Mouse (Mus musculus) mouse trophoblast stem cell (cell line): ENCODE results near the gene Eps8.

ENCODE experiments used
- in situ Hi-C, 2 experiments: fragments of 300-500 bp; cut with MseI, MboI; formaldehyde crosslinking; loops; 2 replicates in 1 of 2; 3 replicates in 1 of 2; pipeline ENCODE4 v1.15.1; 2025

Eps8 gene

DNA sequence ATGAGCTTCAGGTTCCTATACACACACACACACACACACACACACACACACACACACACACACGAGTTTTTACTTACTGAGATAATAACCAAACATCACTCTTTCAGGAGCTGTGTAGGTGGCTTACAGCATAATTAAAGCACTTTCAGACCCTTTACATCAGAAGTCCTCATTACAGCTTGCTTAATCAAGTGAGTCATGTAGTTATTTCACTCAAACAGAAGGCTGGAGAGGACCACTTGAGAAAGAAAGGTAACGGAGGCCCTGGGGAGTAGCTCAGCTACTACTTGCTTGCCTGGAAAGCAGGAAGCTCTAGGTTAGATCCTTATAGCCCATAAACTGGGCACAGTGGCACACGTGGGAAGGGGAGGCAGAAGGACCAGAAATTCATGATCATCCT is 13.0 kb upstream of the Eps8 start:
- in situ Hi-C loops: loop anchor here in 1 of 2 experiments (10.0 kb wide), 1 partner anchor 213 kb away; no protein-coding TSS in a partner anchor

DNA sequence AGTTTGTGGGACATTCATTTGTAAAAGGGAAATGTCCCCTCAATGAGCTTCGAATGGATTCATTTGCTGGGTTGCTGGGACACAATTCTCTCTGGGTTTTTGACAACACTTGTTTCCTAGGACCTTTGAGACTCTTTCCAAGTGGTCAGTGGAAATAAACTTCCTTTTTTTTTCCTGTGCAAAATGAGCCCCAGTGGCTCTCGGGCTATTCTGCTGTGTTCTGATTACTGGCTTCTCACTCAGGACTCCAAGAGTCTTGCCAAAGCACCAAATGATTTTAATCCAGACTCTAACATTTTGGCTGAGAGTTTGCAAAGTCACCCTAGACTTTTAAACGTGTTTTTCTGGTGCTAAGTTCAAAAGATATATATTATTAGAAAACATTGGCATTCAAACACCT is 10.3 kb upstream of the Eps8 start:
- in situ Hi-C loops: loop anchor here in 1 of 2 experiments (10.0 kb wide), 1 partner anchor 210 kb away; no protein-coding TSS in a partner anchor

DNA sequence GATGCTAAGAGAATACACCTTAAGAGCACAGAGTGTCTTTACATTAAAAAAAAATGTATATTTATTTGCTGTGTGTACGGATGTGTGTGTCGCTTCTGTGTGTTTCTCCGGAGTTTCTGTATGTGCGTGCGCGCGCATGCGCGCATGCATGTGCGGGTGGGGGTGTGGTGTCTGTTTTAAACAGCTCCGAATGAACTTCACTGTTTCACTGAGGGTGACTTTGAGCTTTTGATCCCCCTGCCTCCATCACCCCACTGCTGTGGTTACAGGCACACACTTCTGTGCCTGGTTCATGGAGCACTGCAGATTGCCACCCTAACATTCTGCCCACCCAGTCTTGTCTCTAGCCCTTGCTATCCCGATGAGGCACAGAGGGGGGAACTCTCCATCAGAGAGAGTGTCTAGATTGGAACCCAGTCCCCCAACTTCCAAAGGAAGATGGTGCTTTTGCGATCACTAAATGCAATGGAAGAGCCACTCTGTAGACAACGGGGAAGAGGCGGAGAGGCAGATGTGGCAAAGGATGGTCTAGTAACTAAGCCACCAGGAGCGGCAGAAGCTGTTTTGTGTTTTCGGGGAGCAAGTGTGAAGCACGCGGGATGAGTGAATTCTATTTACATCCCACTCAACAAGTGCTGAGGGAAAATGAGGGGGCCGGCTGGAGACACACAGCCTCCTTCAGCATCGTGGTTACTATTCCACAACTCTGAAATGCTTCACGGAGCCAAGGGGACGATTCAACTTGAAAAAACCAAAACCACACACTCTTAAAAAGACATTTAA is 7.1 kb upstream of the Eps8 start:
- in situ Hi-C loops: loop anchor here in 1 of 2 experiments (10.0 kb wide), 1 partner anchor 207 kb away; no protein-coding TSS in a partner anchor

DNA sequence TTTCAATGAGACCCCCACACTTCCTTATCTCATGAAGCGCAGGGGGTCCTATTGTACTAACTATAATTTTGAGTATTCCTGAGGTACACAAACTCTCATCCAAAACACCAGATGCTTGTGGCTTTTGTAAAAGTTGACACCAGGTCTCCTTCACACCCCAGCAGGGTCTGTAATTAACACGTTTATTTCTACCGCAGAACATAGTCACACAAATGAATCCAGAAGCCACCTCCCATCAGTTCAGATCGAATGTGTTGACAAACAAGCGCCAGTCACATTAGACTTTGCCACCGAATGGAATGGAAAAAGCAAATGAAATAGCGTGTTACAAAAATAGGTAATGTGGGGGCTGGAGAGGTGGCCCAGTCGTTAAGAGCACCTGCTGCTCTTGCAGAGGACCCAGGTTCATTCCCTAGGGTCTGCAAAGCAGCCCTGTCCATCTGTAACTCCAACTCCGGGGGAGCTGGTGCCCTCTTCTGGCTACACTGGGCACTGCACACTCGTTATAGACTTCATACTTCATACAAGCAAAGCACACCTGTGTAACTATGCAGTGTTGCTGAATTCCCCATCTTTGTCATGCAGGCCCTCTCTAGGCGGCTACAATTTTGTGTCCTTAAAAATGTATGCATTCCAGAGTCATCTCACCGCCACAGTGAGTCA is 3.9 kb upstream of the Eps8 start:
- in situ Hi-C loops: loop anchor here in 1 of 2 experiments (5.0 kb wide), 1 partner anchor 201 kb away; no protein-coding TSS in a partner anchor

DNA sequence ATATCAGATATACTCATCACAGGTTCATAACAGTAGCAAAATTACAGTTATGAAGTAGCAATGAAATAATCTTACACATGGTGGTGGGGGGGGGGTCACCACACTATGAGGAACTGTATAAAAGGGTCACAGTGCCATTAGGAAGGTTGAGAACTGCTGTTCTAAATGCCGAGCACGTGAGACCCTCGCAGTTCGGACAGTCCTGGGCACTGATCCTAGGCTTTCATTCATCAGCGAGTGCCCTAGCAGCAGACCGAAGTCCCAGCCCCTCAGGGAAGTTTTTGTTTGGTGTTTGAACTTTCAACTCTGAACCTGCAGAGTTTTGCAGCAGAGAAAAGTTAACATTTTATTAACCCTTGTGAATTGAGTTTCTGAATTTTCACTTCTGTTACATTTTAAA is 2.5 kb upstream of the Eps8 start:
- in situ Hi-C loops: loop anchor here in 1 of 2 experiments (5.0 kb wide), 1 partner anchor 200 kb away; no protein-coding TSS in a partner anchor

DNA sequence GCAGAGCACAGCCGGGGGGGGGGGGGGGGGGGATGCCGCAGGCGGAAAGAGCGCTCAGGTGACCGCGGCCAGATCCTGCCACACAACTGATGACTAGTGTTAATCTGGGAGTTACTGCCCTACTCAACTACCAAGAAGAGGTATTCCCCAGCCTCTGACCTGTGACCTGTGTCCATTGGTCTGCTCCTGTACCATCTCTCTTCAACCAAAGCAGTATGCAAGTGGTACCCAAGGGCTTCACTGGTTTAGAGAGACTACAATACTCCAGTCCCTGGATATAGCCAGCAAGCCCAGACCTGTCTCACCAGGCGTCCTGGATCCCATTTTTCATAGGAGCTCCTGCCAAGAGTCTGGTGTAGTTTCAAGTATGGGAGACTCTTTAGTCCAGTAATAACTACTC is 5.1 kb downstream of the Eps8 start:
- in situ Hi-C loops: no loop called here

DNA sequence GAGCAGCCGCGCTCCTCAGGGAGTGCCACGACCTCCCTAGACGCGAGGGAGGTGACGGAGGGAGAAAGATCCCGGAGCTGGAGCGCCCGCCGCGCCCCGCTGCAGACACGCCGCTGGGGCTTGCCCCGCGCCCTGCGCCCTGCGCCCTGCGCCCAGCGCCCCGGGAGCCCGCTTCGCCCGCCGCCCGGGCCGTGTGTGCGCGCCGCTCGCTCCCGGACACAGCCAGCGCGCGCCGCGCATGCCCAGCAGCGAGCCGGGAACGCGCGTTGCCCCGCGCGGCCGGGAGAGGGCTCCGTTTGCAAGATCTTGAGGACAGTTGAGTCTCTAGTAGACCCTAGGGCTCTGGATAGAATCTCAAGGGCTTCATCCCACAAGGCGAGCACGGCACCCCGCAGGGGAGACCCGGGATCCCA is 5.6 kb downstream of the Eps8 start:
- in situ Hi-C loops: no loop called here

DNA sequence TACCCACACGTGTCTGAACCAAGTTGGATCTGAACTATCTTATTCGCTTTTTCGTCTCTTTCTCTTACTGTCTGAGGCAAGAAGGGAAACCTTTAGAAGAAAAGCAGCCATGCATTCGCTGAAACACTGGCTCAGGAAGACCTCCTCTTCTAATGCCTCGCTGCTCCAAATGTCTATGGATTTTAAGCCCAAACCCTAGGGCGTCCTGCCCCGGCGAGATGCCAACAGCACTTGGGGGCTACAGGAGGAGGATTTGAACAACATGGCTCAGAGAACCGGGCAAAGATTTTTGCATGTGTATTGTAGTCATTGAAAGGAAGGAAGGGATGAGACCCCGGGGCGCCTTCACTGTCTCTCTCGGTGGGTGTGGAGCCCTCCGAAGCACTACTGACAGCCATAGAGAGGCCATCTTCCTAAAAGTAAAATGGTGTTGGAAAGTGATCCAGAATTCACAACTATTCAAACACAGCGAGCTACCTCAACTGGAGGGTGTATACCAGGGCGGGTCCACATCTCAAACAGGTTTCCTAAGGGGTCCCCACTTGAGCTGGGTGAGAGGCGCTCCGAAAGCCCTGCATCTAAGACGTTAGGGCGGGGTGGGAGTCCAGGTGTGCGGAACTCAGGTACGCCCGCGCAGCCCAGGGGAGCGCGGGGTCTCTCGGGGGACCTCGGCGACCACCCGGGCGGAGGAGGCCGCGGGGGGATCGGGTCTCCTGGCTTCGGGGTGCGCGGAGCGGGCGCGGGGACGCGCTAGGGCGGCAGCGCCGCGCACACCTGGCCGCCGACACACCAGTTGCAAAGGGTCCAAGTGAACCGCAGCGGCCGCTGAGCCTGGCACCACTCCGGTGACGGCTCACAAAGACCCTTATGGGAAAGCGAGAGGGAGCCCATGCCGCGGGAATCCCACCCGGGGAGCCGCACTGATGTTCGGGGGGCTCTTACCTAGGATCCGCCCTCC is 6.3 kb downstream of the Eps8 start:
- in situ Hi-C loops: no loop called here

DNA sequence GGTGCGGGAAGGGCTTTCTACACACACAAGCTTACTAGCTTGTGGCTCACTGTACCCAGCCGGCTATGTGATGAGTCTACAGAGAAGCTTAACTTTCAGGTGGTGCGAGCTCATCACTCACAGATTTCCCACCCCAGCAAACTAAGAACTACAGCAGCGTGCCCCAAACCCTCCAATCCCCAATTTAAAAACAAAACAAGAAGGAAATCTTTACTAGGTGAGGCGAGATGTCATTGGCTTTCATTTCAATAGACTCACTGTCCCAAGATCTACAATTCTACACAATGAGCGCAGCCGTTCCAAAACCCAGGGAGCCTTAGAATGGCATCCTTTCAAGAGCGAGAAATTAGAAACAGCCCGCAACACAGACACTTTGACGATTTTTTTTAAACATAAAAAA is 7.0 kb downstream of the Eps8 start:
- in situ Hi-C loops: no loop called here

DNA sequence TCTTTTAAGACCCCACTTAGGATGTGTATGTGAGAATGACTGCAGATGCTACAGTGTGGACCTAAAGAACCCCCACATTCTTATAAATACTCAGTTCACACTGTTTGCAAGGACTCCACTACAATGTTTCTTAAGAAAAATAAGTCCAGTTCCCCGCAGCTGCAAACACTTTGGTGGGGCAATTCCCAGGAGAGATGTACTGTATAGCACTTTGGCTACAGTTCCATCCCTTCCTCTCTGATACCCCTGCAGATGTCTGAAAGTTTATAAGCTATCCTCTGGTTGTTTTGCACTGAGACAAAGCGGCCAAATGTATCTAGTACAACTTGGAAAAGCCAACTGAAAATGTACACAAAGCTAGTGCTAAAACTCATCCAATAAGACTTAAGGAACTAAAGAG is 8.0 kb downstream of the Eps8 start:
- in situ Hi-C loops: no loop called here

DNA sequence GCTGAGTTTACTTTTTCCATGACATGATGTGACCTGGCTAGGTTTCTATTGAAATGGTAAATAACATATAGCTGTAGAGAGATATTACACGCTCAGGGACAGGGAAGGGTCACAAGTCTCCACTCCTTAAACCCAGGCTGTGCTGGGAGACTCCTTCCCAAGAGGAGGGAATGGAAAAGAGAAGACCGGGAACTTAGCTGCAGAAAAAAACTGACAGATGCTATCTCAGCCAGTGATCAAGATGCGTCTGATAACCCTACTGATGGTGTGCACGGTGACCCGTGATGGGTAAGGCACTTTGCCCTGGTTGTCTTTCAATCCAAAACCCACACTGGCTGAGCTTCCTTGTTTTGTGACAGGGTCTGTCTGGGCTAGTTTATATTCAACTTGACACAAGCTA is 9.8 kb downstream of the Eps8 start:
- in situ Hi-C loops: no loop called here

DNA sequence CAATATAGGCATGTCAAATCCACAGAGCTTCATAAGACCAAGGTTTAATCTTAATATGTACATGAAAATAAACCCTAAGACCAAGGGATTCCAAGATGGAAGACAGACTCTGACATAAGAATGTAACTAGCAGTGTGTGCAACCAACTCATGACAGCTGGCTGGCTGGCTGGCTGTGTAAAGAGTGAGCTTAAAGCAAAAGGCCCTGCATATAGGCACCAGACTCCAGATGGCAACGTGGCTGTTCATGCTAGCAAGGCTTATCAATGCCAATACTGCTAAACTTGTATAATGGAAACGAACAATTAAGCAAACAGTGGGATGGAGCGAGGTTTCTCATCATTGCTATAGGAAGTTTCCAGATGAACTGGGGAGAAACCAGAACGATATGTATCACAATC is 10.9 kb downstream of the Eps8 start:
- in situ Hi-C loops: no loop called here

DNA sequence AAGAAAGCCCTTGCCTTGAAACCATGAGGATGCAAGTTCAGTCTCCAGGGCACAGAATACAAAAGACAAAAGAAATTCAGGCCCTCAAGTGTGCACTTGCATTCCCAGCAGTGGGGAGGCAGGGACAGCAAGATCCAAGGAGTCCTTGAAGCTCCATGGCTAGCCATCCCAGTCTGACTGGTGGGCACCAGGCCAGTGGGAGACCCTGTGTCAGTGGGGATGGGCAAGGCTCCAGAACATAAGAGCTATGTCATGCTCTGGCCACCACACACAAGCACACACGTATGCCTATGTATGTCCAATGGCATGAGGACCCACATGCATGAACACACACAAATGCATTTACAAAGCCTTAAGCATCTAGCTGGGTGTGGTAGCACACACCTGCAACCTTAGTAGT is 13.0 kb downstream of the Eps8 start:
- in situ Hi-C loops: no loop called here

DNA sequence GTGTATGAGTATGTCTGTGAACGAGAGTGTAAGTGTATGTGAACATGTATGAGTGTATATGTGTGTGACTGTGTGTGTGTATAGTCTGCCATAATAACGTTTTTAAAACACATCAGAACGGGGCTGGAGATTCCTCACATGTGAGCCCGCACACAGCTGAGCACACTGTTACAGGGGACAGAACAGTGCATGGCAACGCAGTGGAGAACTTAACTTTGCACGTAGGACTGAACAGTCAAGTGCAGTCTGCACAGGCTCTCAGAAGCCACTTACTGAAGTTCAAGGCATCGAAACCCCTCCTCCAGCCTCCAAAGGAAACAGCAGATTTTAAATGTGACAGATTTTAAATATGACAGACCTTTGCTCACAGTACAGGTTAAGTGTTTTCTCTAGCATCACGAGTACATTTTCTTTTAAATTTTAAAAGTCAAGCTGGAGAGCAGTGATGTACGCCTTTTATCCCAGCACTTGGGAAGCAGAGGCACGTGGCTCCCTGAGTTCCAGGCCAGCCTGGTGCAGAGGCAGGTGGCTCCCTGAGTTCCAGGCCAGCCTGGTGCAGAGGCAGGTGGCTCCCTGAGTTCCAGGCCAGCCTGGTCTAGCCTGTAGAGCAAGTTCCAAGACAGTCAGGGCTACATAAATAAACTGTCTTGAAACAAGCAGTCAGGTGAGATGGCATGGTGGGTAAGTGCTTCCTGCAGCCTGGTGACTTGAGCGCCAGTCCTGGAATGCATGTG is 15.7 kb downstream of the Eps8 start:
- in situ Hi-C loops: no loop called here

DNA sequence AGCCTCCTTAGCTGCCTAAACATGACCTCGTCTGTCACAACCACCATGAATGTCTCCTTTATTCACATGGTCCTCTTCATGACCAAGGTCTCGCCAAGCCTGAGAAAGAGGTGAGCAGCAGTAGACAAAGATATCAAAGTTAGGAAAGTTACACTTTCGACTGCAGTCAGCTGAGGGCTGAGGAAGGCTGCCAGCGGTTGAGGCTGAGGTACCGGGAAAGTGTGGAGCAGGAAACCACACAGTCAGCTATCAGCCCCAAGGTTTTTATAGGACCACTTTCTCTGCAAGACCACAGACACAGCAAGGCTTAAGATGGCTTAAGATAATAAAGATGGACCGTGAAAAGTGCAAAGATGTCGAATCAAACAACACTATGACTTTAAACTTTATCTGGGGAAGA is 17.2 kb downstream of the Eps8 start:
- in situ Hi-C loops: no loop called here

DNA sequence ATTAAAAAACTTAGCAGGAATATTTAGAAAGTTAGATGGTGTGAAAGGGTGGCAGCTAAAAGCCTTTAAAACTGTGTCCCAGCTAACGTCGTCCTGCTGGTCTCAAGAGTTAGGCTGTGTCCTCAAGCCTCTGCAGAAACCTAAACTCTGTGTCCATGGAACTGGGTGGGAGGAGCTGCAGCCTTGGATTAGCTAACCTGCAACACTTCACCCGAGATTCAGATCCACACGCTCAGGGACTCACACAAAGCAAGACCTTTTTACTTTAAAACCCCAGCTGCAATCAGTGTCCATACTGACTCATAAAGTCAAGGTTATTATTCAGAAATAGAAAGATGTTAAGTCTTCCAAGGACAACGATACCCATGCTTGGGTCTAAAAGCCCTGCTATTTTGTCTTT is 18.5 kb downstream of the Eps8 start:
- in situ Hi-C loops: no loop called here

DNA sequence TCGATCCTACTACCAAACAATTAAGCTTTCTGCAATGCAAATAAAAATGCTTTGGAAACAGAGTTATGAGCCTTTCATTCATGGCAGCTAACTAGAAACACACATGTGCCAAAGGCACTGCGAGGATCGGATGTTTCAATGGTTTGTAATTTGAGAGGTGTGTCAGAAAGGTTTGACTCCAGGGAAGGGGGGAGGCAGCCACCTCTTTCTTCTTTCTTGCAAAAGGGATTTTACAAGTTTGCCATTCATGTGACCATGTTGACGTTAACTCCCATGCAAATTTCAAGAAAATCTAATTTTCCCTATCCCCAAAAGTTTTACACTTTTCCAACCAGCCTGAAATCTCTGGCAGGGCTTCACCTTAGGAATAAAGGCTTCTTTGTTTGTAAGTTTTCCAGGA is 21.1 kb downstream of the Eps8 start:
- in situ Hi-C loops: no loop called here

DNA sequence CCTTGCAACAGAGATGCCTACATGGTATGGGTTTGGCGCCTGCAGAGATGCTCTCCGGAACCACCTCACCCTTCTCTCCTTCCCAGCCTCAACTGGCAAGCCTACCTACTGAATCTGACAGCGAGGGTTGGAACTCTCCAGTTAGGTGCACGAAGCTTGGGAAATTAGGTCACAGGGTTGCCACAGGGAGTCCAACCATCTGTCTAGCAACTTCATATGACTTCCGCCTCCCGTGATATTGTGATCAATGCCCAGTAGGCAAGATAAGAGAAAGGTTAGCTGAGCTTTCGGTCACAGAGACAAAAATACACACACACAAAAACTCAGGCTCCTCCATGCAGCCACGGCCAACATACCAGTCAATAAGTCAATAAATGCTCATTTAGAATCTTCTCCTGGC is 21.6 kb downstream of the Eps8 start:
- in situ Hi-C loops: no loop called here

DNA sequence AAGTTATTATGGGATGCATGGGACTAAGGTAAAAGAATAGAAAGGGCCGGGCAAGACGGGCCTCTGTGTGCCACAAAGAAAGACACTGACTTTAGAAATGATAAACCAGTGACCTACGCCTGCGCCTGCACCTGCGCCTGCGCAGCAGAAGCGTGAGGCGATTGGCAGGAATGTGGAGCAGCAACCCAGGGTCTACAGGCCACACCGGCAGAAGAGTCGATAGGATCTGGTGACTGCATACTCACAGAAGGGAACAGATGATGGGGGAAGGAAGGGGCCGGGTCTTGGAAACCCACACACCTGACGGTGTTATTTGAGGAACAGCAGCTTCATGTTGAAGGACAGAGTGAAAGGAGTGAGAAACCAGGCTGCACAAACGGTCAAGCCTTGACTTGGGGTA is 24.3 kb downstream of the Eps8 start:
- in situ Hi-C loops: no loop called here

DNA sequence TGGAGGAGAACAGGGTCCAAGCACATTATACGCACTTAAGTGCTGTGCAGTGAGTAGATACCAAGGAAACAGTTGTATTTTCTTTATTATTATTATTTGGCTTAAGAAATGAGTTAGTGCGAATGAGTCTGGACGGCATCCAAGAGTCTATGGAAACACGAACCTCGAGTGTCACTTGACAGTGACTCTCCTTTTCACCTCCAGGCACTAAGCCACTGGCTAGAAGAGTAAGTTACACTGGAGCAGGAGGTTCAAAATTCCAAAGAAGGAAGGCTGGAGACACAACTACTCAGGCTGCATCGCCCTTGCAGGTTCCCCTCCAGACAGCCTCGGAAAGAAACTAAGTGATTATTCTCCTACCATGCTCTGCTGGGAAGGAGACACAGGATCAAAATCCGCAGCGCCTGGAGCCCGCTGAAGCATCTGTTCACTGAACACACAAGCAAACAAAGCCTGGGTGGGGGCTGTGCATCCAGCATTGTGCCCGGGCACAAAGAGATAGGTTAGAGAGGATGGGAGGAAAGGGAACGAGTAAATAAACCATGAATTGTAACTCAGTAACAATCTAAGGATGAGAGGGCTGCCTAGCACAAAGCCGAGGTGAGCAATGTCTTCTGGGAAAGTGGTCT is 25.0 kb downstream of the Eps8 start:
- in situ Hi-C loops: no loop called here

DNA sequence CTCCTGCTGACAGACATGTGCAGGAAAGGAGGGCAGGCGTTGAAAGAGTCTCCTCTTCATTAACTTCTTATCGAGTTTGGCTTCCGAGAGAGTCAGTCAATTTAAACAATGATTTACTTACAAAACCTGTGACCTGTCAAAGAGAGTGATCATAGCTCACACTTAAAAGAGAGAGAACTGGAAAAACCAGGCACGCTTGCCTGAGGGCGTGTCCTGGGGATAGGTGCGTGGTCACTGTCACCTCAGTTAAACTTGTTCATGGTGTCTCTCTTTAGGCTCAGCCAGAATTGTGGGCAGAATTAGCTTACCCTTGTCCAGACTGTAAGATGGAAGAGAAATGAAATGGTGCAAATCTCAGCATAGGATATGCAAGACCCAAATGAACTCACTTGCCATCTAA is 26.0 kb downstream of the Eps8 start:
- in situ Hi-C loops: no loop called here
